Mouse (Mus musculus): ENCODE measurements around the gene Il17a. TPM values are rescaled to one million over a fixed set of nuclear protein-coding genes. Genes with fewer than 3 reads are reported as not detected.

The Il17a gene
- polyA plus RNA-seq (2012; rRNA removed): not detected in 2 replicates

DNA sequence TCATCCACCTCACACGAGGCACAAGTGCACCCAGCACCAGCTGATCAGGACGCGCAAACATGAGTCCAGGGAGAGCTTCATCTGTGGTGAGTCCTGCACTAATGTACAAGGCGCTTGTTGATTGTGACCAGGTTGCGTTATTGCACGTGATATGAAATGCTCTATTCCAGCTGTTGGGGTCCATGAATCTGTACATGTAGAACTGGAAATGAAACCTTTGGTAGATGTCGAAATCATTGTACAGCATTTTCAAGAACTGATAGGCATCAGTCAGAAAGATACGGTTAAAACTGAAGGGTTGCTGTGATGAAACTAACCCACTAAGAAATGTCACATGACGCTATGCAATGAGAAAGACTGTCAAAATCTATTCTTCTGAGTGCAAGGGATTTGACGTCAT, at the start of gene Il17a:
Il17a (plus strand) TSS at position 3 of the 400 bp plus-strand sequence.

Other genes starting within 250 kb of the Il17a start
- 0.08 and 0.26 TPM in 2 replicates for gene Pkhd1, start 112.8 kb upstream of the Il17a start, polyA plus RNA-seq (2012; rRNA removed)
- gene Il17f, start 59.7 kb downstream of the Il17a start, polyA plus RNA-seq (2012; rRNA removed): 0.31 and 1.0 TPM in 2 replicates
- gene Mcm3, start 89.4 kb downstream of the Il17a start, polyA plus RNA-seq (2012; rRNA removed): 12.1 and 20.5 TPM in 2 replicates
- 62.2 and 63.4 TPM in 2 replicates for gene Paqr8, start 159.7 kb downstream of the Il17a start, polyA plus RNA-seq (2012; rRNA removed)
- gene Efhc1, start 220.7 kb downstream of the Il17a start, polyA plus RNA-seq (2012; rRNA removed): 19.9 and 58.7 TPM in 2 replicates

All from ovary, adult 2 months (tissue).